Mouse (Mus musculus): ENCODE measurements around the gene Cox7a2.

DNA sequence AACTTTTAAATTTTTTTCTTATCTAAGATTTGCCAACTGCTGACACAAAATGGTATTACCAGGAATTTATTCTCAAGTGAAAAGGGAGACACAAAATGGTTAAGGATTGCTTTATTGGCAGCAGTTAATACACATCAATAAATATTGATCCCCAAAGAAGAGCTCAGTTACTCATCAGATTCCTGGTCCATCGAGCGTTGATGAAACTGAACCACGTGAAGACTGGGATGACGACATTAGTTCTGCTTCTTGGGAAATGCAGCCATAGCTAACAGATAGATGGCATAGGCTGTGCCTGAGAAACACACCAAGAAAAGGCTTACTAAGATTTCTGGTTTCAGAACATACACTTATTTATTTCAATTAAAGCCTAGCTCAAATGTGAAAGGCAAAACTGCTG lies 4.4 kb downstream of the Cox7a2 start:
- TF ChIP-seq CTCF (IDR thresholded peaks at IDR 0.05; ENCODE audit: low read depth) (no peak), EP300 (optimal IDR thresholded peaks at IDR 0.05) (no peak)
